Mouse (Mus musculus): ENCODE data around the gene Mpv17l2.

Gene Mpv17l2

DNA sequence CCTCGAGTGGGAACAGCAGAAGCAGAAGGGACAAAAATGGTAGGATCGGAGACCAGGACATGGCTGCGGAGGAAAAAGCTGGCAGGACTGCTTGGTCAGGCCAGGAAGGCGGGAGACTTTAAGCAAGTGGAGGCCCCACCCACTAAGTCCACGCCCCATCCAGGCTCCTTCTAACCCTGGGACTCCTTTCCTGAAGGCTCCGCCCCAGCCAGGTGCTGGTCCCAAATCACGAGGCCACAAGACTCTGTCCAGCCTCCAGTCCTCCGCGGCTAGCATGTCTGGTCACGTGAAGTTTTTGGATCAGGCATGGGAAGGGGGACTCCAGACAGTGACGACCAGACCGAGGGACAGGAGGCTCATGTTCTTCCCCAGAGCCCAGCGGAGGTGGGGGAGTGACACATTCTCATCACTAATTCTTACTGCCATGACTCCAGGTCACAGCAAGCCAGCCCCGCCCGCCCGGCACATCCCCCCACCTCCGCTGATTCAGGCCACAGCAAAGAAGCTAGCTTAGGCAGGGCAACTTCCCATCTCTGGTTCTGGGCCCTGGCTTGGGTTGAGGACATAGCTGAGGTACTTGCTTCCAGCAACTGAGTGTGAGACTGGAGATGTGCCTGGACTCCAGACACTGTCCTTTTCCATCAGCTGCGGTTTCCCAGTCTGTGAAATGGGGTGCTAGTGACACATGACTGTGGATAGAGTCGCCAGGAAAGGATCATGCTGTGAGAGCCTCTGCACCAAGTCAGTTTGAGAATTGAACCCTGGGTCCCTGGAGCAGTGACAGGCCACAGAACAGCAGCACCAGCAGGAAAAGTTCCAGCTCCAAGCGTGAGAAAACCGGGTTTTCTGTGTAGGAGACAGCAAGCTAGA, 6.1 kb upstream of the Mpv17l2 start:
- peak; percentile 66 for DNase-seq (ENCODE audit: low read depth)

DNA sequence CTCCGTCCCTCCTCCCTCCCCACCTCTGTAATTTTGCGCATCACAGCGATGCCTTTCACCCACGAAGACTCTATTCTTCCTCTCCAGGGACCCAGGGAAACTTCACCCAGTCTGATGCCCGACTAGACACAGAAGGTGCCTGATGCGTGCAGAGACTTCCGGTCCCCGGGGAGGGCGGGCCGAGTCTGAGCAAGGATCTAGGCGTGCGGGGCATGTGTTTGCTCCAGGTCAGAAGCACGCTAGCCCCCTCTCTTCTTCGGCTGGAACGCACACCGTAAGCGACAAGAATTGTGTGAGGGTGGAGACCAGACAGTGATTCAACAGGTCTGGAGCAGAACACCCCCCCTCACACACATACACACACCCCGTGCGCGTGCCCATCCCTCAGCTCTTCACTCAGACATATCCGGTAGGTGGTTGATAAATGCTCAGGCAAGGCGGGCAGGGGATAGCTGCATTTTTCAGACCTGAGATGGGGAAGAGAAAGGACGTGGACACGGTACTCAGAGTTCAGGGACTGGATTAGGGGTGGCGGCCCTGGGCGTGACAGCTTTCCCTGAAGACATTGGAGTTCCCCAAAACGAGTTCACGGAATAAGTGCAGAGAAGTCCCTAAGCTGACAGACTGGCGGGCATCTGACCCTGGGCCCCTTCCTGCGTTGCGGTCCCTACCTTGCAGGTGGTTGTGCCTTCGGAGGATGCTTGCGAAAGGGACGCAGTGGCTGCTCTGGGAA, 5.3 kb upstream of the Mpv17l2 start:
- DNase-seq (ENCODE audit: low read depth): no peak

DNA sequence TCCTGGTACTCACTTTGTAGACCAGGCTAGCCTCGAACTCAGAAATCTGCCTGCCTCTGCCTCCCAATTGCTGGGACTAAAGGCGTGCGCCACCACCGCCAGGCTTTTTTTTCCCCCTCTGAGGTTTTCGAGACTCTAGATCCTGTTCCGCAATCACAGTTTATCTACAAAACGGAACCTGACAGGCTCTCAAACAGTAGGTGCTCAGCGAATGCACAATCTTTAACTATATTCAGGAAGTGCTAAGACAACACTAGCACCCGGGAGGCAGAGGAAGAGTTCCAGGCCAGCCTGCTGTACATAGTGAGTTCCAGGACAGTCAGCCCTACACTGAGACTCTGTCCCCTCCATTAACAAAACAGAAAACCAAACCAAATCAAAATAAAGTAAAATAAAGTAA, 4.6 kb upstream of the Mpv17l2 start:
- DNase-seq (ENCODE audit: low read depth): no peak

DNA sequence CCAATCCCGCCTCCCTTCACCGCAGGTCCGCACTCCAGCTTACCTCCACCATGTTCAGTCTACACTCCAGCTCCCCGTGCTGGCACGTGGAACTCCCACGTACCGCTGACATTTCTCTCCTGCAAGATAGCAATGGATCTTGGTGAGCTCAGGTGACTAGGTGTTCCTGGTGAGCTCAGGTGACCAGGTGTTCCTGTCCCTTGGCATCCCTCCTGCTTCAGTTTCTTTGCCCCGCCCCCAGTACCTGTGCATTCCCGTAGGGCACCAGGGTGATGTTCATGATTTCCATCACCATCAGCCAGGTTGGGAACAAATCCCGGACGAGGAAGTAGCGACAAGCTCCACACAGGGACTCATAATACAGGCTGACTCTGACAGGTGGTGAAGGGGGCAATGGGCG, 3.9 kb upstream of the Mpv17l2 start:
- no peak for DNase-seq (ENCODE audit: low read depth)

DNA sequence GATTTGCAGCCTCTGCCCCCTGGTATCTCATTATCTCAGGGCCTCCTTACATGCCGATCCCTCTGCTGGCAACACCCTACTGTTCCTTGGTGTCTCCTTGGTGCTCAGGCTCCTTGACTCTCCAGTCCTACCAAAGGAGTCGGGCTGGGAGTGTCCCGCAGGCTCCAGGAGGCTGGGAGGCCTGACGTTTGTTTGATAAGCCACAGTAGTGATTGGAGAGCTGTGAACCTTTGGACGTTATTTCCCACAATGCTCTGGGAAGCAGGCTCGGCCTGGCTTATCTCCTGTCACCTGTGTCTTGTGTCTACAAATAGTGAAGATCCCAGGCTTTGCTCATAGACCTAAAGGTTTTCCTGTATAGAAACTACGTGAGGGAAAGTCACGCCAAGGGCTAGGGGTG, 3.3 kb upstream of the Mpv17l2 start:
- peak; percentile 89 for DNase-seq (ENCODE audit: low read depth)

DNA sequence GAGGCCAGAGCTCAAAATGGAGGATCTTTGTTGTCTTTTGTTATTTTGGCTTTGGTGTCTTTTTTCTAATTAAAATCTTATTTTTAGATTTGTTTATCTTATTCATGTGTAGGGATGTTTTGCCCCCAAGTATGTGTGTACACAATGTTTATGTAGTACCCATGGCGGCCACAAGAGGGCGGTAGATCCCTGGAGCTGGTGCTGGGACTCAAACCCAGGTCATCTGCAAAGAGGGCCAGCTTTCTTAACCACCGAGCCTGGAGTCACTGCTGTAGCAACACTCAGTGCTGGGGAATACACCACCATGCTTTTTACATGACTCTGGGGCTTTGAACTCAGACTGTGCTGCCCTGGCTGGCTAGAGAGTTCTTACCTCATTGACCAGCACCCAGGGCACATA, 2.6 kb upstream of the Mpv17l2 start:
- DNase-seq (ENCODE audit: low read depth): no peak

DNA sequence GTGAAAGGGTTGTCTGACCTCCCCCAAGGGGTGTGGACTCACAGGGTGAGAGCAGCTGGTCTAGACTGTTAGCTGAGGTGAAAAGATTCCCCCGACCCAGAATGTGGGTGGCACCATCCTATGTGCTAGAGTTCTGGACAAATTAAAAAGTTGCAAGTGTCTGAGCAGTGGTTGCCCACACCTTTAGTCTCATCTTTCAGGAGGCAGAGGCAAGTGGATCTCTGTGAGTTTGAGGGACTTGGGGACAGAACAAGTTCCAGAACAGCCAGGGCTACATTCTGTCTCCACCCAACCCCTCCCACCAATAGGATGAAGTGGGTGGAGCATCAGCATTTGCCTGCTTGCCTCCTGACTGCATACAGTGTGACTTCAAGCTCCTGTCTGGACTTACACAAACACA, 1.4 kb upstream of the Mpv17l2 start:
- no peak for DNase-seq (ENCODE audit: low read depth)

DNA sequence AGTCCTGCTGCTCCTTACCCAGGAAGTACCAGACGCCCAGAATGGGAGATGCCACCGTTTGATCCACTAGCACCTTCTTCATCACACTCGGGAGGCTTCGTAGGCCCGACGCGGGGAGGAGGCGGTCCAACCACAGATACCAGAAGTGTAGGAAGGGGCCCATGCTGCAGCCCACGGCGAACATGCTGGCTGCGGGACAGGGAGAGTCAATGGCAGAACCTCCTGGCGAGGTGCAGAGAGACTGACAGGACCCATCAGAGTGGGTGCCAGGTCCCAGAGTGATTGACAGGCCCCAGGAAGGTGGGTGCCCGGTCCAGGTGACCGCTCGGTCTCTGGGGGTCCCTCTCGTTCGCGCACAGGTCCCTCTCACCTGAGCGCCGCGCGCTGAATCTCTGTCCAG, 396 bp downstream of the Mpv17l2 start:
- DNase-seq (ENCODE audit: low read depth): no peak

DNA sequence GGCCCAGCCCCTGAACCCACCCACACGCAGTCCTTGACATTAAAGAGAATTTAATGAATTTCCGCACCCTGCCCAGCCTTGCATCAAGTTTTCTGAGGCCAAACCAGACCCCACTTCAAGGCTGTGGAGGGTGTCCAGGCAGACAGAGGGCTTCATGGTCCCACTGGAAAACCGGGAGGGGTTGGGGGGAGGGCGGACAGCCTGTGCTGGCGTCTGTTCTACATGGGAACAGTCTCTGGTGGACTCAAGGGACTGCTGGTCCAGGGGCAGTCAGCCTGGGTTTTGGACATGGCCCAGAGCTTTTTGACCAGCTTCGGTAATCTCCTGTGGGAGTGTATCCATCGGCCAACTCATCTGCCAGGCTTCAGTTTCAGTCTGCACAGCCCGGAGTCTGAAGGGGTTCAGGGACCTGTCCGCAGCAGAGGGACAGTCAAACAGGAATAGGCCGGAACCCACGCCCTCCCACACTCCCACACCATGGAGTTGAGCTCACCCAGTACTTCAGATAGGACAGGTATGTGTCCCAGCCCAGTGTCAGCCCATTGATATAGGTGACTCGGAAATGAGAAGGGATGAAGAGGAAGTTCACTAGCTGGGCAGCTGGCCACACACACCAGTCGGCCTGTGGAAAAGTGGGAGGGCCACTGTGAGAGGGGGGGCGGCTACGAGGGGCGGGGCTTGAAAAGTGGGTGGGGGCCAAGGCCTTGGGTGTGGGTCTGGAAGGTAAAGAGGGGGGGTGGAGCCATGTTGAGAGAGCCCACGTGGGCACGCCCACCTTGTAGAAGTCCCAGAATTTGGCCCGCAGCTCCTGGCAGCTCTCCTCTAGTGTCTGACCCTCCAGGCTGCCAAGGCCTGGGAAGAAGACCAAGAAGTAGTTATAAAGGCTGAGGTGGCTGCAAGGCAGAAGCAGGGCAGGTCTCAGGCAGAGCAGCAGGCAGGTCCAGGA, 1.9 kb downstream of the Mpv17l2 start:
- DNase-seq (ENCODE audit: low read depth): no peak

DNA sequence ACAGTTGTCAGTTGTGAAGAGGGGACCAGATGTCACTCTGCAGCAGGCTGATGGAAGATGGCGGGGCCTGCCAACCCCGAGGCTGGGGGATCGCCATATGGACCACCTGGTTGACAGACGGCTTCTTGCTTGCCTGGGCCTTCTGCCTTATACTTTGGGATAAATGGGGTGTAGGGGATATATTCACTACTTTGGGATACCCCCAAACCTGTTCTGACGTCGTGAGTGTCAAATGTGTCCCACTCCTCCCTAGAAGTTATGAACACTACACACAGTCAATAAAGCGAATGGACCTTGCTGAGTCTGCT, 2.5 kb downstream of the Mpv17l2 start:
- DNase-seq (ENCODE audit: low read depth): no peak

DNA sequence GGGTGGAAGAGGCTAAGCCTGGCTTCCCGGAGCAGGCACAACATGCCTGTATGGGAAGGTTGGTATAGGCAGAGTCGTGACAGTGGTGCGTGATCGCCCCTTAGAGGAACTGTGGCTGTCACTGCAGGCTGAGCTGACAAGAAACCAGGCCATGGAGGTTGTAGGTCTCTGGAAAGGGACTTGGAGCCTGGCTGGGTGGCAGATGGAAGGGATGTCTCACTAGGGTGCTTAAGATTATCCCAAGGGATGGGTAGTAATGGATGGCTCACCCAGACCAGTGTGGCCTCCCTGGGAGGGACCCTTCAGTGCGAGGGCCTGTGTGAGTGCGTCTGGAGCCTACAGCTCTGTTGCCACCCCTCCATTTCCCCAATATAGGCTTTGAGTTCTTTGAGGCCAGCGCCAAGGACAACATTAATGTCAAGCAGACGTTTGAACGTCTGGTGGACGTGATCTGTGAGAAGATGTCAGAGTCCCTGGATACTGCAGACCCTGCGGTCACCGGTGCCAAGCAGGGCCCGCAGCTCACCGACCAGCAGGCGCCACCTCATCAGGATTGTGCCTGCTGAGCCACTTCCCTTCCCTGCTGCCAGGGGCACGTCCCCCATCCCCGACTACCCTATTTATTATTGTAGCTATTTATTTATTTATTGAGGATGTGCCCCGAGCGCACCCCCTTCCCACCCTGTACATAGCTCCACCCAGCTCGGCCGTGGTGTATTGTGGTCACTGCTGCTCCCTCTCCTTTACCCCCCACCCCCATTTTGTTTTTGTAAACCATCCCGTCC, 3.0 kb downstream of the Mpv17l2 start:
- no peak for DNase-seq (ENCODE audit: low read depth)

DNA sequence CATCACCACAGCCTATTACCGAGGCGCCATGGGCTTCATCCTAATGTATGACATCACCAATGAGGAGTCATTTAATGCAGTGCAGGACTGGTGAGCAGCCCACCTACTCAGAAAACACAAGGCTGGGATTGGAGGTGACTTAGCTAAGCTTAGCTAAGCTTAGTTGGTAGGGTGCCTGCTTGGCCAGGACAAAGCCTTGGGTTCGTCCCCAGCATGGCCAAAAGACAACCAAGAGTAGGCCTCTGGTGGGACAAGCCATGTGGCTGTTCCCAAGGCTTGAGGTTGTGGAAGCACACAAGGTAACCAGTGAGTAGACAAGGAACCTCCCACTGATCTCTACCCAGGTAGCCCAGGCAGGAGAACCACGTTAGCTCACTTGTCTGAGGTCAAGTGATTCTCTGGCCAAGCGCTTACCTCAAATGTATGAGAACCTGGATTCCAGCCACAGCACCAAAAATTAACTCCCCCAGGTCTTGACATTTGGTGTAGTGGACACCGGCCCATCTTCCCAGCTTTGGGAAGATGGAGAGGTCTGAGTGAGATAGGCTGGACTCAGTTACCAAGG, 4.2 kb downstream of the Mpv17l2 start:
- no peak for DNase-seq (ENCODE audit: low read depth)

DNA sequence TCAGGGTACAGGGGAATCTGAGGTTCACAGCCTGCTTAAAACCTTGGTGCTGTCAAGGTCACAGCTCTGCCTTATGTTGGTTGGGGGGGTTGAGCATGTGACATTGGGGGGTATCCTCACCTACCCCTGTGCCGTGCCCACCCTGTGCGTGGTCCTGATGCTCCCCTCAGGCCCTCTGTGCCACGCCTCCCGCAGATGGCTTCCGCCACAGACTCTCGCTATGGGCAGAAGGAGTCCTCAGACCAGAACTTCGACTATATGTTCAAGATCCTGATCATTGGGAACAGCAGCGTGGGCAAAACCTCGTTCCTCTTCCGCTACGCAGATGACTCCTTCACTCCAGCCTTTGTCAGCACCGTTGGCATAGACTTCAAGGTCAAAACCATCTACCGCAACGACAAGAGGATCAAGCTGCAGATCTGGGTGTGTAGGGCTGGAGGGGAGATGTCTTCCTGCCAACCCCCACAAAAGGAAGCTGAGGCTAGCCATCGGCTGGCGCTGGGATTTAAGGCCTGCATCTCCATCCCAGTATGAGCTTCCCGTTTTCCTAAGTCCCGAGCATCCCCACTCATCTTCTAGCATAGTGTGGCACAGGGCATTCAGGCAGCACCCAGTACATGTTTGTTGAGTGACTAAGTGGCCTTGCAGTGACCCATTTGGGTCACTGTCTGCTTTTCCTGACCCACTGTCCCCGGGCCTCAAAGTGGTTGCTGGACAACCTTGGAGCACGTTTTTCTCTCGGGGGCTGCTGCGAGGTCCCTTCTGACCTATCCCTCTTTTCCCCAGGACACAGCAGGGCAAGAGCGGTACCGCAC, 4.9 kb downstream of the Mpv17l2 start:
- DNase-seq (ENCODE audit: low read depth): no peak

DNA sequence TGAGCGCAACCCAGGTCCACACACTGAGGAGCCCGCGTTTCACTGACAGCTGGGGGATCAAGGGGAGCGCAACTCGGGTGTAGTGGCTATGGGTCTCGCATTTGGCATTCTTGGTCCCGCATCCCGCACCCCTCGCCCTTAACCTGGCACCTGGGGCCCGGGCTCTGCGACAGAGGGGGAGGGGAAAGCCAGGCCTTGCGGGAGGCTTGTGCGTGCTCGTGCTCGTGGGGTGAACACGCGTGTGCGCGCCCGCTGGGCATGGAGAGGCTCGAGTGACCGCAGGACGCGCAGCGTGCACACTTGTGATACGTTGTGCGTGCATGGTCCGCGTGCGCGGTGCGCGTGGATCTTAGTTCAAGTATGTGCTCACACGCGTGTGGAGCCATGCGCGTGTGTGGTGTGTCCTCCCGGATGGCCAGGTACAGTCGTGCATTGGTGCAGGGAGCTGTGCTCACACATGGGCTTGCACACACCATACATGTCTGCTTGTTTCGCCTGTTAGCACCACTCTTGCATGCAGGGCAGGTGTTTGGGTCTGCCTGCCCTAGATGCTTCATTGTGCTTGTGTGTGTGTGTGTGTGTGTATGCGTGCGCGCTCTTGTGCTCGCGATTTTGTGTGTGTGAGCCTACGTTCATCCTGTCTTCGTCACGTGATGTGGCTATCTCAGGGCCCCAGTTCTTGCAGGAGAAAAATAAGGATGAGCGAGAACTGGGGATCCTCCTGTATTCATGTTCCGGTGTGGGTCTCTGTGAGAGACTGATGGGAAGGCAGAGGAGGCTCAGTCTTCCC, 5.7 kb downstream of the Mpv17l2 start:
- DNase-seq (ENCODE audit: low read depth): no peak

DNA sequence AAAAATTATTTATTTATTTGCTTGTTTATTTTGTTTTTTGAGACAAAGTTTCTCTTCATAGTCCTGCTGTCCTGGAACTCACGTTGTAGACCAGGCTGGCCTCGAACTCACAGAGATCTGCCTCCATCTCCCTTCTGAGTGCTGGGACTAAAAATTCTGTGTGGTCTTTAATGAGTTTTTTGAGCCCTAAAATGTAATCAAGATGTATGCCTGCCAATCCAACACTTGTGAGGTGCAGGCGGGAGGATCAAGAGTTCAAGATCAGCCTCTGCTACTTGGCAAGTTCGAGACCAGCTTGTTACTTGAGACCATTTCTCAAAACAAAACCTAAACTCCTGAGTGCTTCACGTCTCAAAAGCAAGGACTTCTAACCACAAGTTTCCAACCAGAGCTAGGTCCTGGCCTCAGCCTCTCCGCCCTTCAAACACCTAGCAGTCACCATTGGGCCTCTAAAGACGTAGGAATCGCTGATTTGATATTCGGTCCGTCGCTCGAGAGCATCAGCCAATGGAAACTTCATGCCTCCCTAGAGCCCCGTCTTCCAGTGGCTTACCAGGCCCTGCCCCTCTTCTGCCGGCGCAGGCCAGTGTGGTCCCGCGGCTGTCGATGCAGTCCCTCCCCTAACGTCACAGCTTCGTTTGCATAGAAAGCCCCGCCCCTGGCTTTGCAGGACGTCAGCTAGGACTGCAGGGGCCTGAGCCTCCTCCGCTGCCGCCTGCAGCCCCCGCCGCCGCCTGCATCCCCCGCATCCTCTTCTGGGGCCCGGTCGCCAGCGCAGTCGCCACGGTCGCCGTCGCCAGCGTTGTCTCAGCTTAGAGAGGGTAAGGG, 6.5 kb downstream of the Mpv17l2 start, which contains the start of gene Rab3a:
TSS of gene Rab3a (plus strand) at position 637 of the 828 bp plus-strand sequence.
- DNase-seq (ENCODE audit: low read depth): peak; percentile 97

DNA sequence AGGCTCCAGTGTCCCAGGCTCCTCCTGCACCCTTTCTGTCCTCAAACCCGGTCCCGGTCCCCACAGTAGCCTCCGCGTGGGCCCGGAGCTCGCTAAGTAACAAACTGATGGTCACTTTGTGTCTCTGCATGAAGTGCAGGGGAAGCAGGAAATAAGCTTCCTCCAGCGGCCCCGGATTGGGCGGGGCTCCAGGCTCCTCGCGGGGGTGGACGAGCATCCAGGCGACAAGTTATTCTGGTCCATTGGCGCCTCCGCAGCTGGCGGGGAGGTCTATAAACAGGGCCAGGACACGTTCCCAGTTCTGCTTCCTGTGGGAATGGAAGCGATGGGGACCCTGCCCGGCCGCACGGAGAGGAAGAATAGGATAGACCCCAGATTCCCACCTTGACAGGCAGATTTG, 7.6 kb downstream of the Mpv17l2 start:
- DNase-seq (ENCODE audit: low read depth): no peak

DNA sequence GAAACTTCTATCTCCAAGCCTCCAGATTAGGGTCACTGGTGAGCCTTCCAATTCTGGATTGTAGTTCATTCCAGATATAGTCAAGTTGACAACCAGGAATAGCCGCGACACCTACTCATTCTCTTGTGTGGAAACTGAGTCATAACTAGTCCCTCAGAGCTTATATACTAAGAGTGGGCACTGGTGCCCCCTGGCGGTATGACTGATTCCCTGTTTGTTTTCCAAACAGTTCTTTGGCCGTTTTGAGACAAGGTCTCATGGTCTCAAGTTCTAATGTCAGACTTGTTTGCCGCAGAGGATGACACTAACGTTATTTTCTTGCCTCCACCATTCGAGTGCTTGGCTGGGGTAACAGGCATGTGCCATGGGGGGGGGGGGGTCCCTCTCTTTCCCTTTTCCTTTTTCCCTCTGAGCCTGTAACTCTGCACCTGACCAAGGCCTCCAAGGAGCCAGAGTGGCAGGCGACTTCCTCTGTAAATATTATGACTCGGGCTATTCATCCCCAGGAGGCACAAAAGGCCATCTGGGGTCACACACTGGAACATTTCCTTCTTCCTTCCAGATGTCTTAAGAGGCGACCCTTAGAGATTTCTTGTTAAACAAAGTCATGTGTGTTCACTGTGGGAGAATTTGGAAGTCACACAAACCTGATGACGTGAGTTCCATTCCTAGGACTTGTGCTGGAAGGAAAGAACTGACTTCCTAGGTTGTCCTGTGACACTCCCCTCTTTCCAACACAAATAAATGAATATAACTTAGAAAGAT, 8.6 kb downstream of the Mpv17l2 start:
- DNase-seq (ENCODE audit: low read depth): no peak

DNA sequence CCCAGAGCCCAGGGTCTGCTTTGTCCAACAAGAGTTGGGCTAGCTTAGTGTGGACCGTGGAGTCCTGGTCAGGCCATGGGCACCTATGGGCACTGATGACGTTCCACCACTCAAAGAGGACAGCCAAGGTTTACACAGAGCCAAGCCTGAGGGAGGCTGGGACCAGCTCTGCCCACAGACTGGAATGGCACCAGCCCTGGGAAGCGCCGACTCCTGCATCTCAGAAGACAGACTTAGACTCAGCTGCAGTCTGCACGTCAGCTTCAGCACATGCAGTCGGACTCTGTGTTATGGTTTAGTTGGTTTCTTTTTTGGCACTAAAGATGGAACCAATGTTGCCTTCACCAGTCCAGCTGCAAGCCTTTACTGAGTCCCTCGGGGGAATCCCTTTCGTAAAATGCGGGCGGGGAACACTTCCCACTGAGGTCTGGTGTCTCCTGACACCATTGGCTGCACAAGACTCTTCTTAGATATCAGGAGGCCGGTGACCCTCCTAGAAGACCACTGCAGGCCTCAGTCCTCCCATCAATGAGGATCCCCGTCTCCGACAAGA, 10.5 kb downstream of the Mpv17l2 start:
- no peak for DNase-seq (ENCODE audit: low read depth)

All from c-Kit-positive CD71-positive TER-119-negative erythroid progenitor cells, embryonic 14.5 days (primary cell).